Mouse (Mus musculus): ENCODE results near the gene Olfr558.

Gene Olfr558

GRCm38 (mm10) chr7:102701915-102702314, at the start of gene Olfr558:
TSS of gene Olfr558 (plus strand) at chr7:102702215.
- DNase-seq: no peak

- DNase-seq: no peak
Observed at GRCm38 (mm10) chr7:102658523-102658922, 43.5 kb upstream of the Olfr558 start, which contains the start of gene Olfr555. TSS of gene Olfr555 (plus strand) at chr7:102658823.

GRCm38 (mm10) chr7:102664599-102664998, 37.4 kb upstream of the Olfr558 start, which contains the start of gene Olfr556:
TSS of gene Olfr556 (plus strand) at chr7:102664899.
- no peak for DNase-seq

GRCm38 (mm10) chr7:102665378-102665777, 36.6 kb upstream of the Olfr558 start:
- DNase-seq: no peak

GRCm38 (mm10) chr7:102676225-102676624, 25.8 kb upstream of the Olfr558 start:
- no peak for DNase-seq

GRCm38 (mm10) chr7:102681916-102682315, 20.1 kb upstream of the Olfr558 start:
- no peak for DNase-seq

GRCm38 (mm10) chr7:102686944-102687501, 15.0 kb upstream of the Olfr558 start, which contains the start of gene Trim68:
TSS of gene Trim68 (minus strand) at chr7:102687327.
- DNase-seq: peak; percentile 94

- DNase-seq: peak; percentile 46
Observed at GRCm38 (mm10) chr7:102695358-102696125, 6.5 kb upstream of the Olfr558 start, which contains the start of gene Olfr557. TSS of gene Olfr557 (plus strand) at chr7:102695910.

- DNase-seq: no peak
Observed at GRCm38 (mm10) chr7:102698461-102698860, 3.6 kb upstream of the Olfr558 start.

GRCm38 (mm10) chr7:102718970-102719369, 17.0 kb downstream of the Olfr558 start, which contains the start of gene Olfr33:
TSS of gene Olfr33 (minus strand) at chr7:102719070.
- no peak for DNase-seq

- DNase-seq: no peak
Observed at GRCm38 (mm10) chr7:102727391-102727790, 25.4 kb downstream of the Olfr558 start, which contains the start of gene Olfr559. TSS of gene Olfr559 (minus strand) at chr7:102727491.

GRCm38 (mm10) chr7:102733793-102734192, 31.8 kb downstream of the Olfr558 start:
- no peak for DNase-seq

- DNase-seq: no peak
Observed at GRCm38 (mm10) chr7:102737705-102738104, 35.7 kb downstream of the Olfr558 start.

- DNase-seq: no peak
Observed at GRCm38 (mm10) chr7:102752086-102752485, 50.1 kb downstream of the Olfr558 start.

GRCm38 (mm10) chr7:102759266-102759665, 57.3 kb downstream of the Olfr558 start, which contains the start of the genes Olfr560 and Olfr78:
TSS of gene Olfr560 (minus strand) at chr7:102759366.
TSS of gene Olfr78 (minus strand) at chr7:102759471.
- no peak for DNase-seq

All from thymus, postnatal 14 days (tissue).